Mouse (Mus musculus) intestine, embryonic 16.5 days (tissue): ENCODE data around the gene Nell1. TPM values are rescaled to one million over a fixed set of nuclear protein-coding genes. Genes with fewer than 3 reads are reported as not detected.
A peak's percentile ranks its signal among the peaks of the same experiment; 100 is the strongest.

ENCODE experiments used
- ATAC-seq: fragments of 200-750 bp; cut with Nextera tagmentation; 2 replicates; pipeline ENCODE4 v1.8.0; 2017; ENCODE audit warnings: moderate TSS enrichment, moderate library complexity
- H3K27ac ChIP-seq: fragments of 300-500 bp; sonication (generic); 2 replicates; pipeline ENCODE4 v1.5.1; 2014; ENCODE audit warnings: mild to moderate bottlenecking, low read length
- H3K27me3 ChIP-seq: fragments of 300-500 bp; sonication (generic); replicated peaks from 2 replicates; pipeline ENCODE4 v1.6.1; 2014; ENCODE audit warnings: low read length, control low read depth, mixed read lengths; ENCODE audit not compliant: control insufficient read depth, insufficient read depth
- H3K36me3 ChIP-seq: fragments of 300-500 bp; sonication (generic); 2 replicates; pipeline ENCODE4 v1.6.1; 2014; ENCODE audit warnings: low read length, control low read depth; ENCODE audit not compliant: control insufficient read depth, insufficient read depth
- H3K4me1 ChIP-seq: fragments of 300-500 bp; sonication (generic); 2 replicates; pipeline ENCODE4 v1.6.1; 2014; ENCODE audit warnings: low read length, control low read depth, mixed read lengths; ENCODE audit not compliant: control insufficient read depth, insufficient read depth
- H3K4me2 ChIP-seq: fragments of 300-500 bp; sonication (generic); 2 replicates; pipeline ENCODE4 v1.6.1; 2014; ENCODE audit warnings: low read depth, low read length, control low read depth
- H3K4me3 ChIP-seq: fragments of 300-500 bp; sonication (generic); 2 replicates; pipeline ENCODE4 v1.5.1; 2014; ENCODE audit warnings: mild to moderate bottlenecking, low read length
- H3K9ac ChIP-seq: fragments of 300-500 bp; sonication (generic); 2 replicates; pipeline ENCODE4 v1.6.1; 2014; ENCODE audit warnings: low read depth, low read length
- H3K9me3 ChIP-seq: fragments of 300-500 bp; sonication (generic); 2 replicates; pipeline ENCODE4 v1.6.1; 2016; ENCODE audit warnings: low read length, control low read depth; ENCODE audit not compliant: control insufficient read depth
- WGBS: fragments of 180-500 bp; shearing (Covaris S2); extraction: QIAGEN DNeasy Blood & Tissue Kit; methylation state at CpG from one replicate; pipeline ENCODE4 v1.1.7; 2014; 5-methylcytosine and 5-hydroxymethylcytosine counted together
- polyA plus RNA-seq: library from polyadenylated mRNA; unstranded; fragments of >200 nt; fragmentation: Nextera tagmentation; extraction: Ambion mirVana; gene quantifications from 2 replicates; pipeline ENCODE4 v1.2.1, GENCODE M21; 2015

The Nell1 gene
- polyA plus RNA-seq, 1 experiment from 2014 or later: 4.2 TPM

DNA sequence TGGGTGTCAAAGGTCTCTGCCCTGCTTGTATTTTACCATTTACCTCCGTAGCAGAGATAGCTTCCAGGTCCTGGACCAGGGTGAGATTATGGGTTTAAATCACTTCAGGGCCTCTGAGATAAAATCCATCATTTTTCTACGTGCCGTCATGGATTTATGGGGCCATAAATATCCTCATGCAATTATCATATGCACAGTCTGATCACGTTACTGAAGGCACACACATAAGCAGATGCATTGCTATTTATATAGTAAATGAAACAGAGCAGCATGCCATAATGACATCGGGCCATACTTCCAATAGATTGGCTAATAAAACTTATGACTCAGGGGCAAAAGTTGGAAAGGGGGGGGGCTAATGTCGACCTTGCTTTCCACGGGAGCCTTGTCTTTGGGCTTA is 19.8 kb upstream of the Nell1 start:
- no peaks in the 10 kb centered on the region; the same call in 1 of the 2 replicates for H3K4me1 ChIP-seq
- no peak overlapping the region for H3K27ac ChIP-seq
- H3K27me3 ChIP-seq: no peaks in the 10 kb centered on the region
- no peaks in the 10 kb centered on the region for H3K36me3 ChIP-seq
- WGBS: 34% methylated on average over 7 of the region's 7 CpGs
- no peaks in the 10 kb centered on the region for H3K9me3 ChIP-seq
- H3K4me2 ChIP-seq: no peak overlapping the region
- no peak for ATAC-seq
- H3K4me3 ChIP-seq: no peak overlapping the region
- H3K9ac ChIP-seq: no peak overlapping the region

DNA sequence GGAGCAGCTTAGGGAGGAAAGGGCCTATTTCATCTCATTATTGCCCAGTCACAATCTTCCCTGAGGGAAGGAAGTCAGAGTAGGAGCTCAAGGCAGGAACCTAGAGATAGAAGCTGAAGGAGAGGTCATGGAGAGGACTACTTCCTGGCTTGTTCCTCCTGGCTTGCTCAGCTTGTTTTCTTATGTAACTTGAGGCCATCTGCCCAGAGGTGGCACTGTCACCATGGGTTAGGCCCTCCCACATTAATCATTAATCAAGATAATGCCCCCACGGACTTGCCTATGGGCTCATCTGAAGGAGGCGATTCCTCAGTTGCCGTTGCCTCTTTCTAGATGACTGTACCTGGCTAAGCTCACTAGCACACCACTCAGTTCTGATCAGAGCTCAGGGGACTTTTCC is 17.5 kb upstream of the Nell1 start:
- 66% methylated on average over 3 of the region's 3 CpGs for WGBS
- Histone ChIP-seq H3K27ac (no peak overlapping the region), H3K4me3 (no peak overlapping the region), H3K9ac (no peak overlapping the region), H3K4me1 (no peaks in the 10 kb centered on the region; the same call in 1 of the 2 replicates), H3K9me3 (no peaks in the 10 kb centered on the region), H3K36me3 (no peaks in the 10 kb centered on the region), H3K27me3 (no peaks in the 10 kb centered on the region; the same call in 1 of the 2 replicates), H3K4me2 (no peak overlapping the region)
- ATAC-seq: peak; percentile 72

DNA sequence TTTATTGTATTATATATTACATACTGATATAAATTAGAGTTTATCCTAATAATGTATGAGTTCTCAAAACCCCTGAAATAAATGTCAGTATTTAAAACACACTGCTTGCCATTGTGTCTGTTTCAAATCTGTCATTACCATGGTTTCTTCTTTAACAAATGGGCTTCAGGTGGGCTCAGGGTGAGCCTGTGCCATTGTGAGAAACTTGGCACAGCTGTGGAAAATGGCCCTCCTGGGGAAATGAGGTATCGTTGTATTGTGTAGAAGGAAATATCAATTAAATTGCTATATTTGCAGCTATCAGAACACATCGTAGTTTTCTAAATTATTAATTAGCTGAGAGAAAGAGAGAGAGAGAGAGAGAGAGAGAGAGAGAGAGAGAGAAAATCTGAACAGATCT is 10.9 kb upstream of the Nell1 start:
- Histone ChIP-seq H3K9ac (no peak overlapping the region), H3K27me3 (no peaks in the 10 kb centered on the region; the same call in 1 of the 2 replicates), H3K27ac (no peak overlapping the region), H3K4me3 (no peak overlapping the region), H3K9me3 (no peaks in the 10 kb centered on the region), H3K4me1 (no peaks in the 10 kb centered on the region), H3K4me2 (no peak overlapping the region), H3K36me3 (no peaks in the 10 kb centered on the region)
- 81% methylated on average over 2 of the region's 2 CpGs for WGBS
- no peak for ATAC-seq

DNA sequence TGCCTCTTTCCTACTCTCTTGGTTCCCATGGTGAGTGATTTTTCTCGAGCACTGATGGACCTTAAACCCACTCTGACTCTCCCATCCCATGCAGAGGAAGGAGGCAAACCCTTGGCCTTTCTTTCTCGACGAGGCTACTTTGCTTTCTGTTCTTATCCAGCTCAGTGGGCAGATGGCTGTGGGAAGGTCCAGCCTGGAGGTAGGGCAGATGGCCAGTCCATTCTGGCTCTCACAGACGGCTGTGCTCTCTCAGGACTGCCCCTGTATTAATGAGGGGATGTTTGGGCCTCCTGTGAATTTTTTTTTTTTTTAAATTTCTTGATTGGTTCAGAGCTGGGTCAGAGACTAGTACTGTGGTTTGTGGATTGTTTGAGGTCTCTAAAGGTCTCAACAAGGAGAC is 5.1 kb upstream of the Nell1 start:
- 43% methylated on average over 4 of the region's 4 CpGs for WGBS
- no peaks in the 10 kb centered on the region for H3K36me3 ChIP-seq
- H3K27me3 ChIP-seq: peaks cover 12% of the 10 kb centered on the region
- ATAC-seq: no peak
- H3K4me2 ChIP-seq: no peak overlapping the region
- H3K9ac ChIP-seq: no peak overlapping the region
- H3K9me3 ChIP-seq: no peaks in the 10 kb centered on the region
- no peak overlapping the region for H3K4me3 ChIP-seq
- no peak overlapping the region for H3K27ac ChIP-seq
- H3K4me1 ChIP-seq: peaks cover under 1% of the 10 kb centered on the region; the same call in 1 of the 2 replicates

DNA sequence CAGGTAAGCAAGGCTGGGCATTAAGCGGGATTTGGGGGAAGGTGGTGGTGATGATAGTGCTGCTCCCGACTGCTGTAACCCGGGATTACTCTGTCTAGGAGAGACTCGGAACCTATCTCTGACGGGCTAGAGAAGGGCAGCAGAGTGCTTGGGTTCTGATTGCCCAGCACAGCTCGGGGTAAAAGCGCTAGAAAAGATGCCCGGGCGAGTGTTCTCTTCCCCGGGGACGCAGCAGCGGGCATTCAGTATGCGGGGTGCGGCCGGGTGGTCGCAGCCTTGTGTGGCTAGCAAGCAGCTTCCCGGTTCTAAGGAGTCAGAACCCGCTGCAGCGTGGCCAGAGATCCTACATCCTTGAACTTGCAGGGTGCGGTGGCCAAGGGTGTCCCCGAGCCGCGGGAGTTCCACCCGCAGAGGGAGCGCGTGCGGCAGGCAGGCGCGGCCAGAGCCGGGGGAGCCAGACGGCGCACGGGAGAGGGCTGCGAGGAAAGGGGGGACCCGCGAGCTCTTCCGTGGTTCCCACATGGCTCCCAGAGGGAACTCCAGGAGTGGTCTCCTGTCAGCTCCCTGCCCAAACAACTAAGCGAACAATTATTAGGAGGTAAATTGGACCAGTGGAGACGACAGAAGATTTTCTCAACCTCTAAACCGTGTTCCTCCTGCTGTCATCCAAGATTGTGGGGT is 917 bp downstream of the Nell1 start:
- WGBS: under 1% methylated on average over 40 of the region's 40 CpGs
- H3K4me1 ChIP-seq: peaks cover 11% of the 10 kb centered on the region
- H3K27ac ChIP-seq: no peak overlapping the region
- H3K4me2 ChIP-seq: peak overlapping the region; percentile 94
- H3K9ac ChIP-seq: peak overlapping the region; percentile 62
- no peaks in the 10 kb centered on the region for H3K9me3 ChIP-seq
- peak overlapping the region; percentile 55 for H3K4me3 ChIP-seq
- no peaks in the 10 kb centered on the region for H3K36me3 ChIP-seq
- ATAC-seq: peak; percentile 42
- peaks cover 34% of the 10 kb centered on the region for H3K27me3 ChIP-seq

DNA sequence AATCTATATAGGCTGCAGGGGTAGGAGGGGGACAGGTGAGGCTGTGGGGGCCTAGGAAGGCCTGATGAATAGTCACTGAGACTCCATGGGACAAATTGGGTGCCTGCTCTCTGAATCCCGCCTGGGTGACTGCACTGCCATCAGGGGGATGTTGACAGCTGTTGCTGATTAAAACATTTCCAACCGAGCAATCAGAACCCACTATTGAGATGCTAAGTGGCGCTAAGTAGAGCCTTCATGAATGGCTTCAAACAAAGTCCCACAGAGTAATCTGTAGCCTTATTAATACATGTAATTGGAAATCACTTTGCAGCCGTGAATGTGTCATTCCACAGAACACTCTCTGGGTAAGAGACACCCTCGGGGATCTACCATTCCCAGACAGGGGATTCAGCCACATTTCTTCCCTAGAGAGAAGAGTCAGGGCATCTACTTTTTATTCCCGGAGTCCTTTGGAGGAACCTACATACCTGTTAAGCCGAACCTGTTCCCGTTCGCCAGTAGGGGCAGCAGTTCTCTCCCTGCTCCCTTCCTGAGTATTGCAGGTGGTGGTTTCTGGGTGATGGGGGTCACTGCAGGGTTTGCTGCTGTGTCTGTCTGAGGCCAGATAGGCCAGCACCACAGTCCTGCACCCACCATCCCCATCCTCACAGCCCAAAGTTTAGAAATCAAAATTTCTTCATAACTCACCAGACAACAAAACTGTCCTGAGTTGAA is 7.0 kb downstream of the Nell1 start:
- H3K36me3 ChIP-seq: no peaks in the 10 kb centered on the region

DNA sequence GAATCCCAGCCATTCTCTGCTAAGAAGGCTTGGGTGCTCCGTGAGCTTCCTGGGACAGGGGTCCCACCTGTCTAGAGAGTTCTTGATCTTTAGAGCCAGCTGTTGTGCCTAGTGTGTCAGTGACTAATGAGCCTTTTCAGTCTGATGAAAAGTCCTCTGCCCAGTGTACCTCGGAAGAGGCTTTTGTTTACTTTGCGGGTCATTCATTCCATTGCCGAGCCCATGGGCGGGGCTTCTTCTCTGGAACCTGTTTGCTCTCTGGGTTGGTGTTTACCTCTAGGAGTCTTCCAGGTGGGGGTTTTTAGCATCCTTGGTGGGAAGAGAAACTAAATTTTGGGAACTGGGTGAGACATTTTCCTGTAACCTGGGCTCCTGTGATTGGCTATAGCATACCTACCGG is 10.0 kb downstream of the Nell1 start:
- H3K9me3 ChIP-seq: no peaks in the 10 kb centered on the region
- no peaks in the 10 kb centered on the region for H3K27me3 ChIP-seq
- no peak overlapping the region for H3K4me3 ChIP-seq
- peak; percentile 55 for ATAC-seq
- WGBS: 15% methylated on average over 6 of the region's 6 CpGs
- H3K9ac ChIP-seq: no peak overlapping the region
- H3K4me2 ChIP-seq: no peak overlapping the region; the same call in 1 of the 2 replicates
- H3K27ac ChIP-seq: no peak overlapping the region
- H3K36me3 ChIP-seq: no peaks in the 10 kb centered on the region
- no peaks in the 10 kb centered on the region for H3K4me1 ChIP-seq

More for the DNA sequence above, 7.0 kb downstream of the Nell1 start:
- Histone ChIP-seq H3K4me3 (no peak overlapping the region), H3K4me2 (no peak overlapping the region), H3K9me3 (no peaks in the 10 kb centered on the region), H3K27me3 (peaks cover under 1% of the 10 kb centered on the region; the same call in 1 of the 2 replicates), H3K9ac (no peak overlapping the region), H3K4me1 (no peaks in the 10 kb centered on the region), H3K27ac (no peak overlapping the region)
- WGBS: 32% methylated on average over 9 of the region's 9 CpGs
- ATAC-seq: no peak

DNA sequence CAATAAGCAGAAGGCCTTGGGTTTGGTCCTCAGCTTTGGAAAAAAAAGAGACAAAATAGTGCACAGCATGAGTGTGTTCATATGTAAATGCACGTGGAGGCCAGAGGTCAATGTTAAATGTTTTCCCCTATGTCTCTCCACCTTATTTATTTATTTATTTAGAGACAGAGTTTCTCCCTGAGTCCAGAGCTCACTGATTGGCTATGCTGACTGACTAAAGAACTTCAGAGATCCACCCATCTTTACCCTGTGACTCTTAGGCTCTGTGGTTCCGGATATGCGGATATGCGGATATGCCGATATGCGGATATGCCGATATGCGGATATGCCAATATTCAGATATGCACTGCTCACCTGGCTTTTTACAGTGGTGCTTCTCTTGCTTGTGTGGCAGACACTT is 11.3 kb downstream of the Nell1 start:
- Histone ChIP-seq H3K9me3 (no peaks in the 10 kb centered on the region), H3K27me3 (no peaks in the 10 kb centered on the region), H3K9ac (no peak overlapping the region), H3K4me1 (no peaks in the 10 kb centered on the region), H3K27ac (no peak overlapping the region), H3K36me3 (no peaks in the 10 kb centered on the region), H3K4me2 (no peak overlapping the region), H3K4me3 (no peak overlapping the region)
- 92% methylated on average over 8 of the region's 8 CpGs for WGBS
- no peak for ATAC-seq

DNA sequence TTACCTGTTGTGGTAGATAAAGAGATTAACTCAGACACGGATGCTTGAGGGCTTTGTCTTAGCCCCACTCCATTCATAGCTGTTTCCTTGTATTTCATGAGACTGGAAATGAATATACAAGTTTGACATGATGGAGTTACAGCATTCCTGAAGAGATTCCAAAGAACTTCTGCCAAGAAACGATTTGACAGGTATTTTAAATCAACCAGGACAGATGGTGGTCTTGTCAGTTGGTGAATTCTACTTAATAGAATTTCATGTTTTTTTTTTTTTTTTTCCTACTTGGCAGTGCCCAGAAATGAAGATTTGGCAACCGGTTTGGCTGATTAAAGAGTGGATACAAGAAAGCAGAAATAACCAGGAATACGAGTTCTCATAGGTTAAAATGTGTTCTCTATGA is 24.7 kb downstream of the Nell1 start:
- H3K27me3 ChIP-seq: no peaks in the 10 kb centered on the region
- 71% methylated on average over 4 of the region's 4 CpGs for WGBS

More for the DNA sequence above, 24.7 kb downstream of the Nell1 start:
- no peaks in the 10 kb centered on the region for H3K4me1 ChIP-seq
- H3K9ac ChIP-seq: no peak overlapping the region
- no peak overlapping the region for H3K4me2 ChIP-seq
- H3K4me3 ChIP-seq: no peak overlapping the region
- H3K27ac ChIP-seq: no peak overlapping the region
- no peak for ATAC-seq
- no peaks in the 10 kb centered on the region for H3K36me3 ChIP-seq
- no peaks in the 10 kb centered on the region for H3K9me3 ChIP-seq
